Mouse (Mus musculus) liver, postnatal 0 days (tissue): ENCODE data around the gene Psd.

ENCODE experiments used
- CTCF ChIP-seq: sonication (generic); IDR thresholded peaks from 2 replicates; pipeline ENCODE4 v1.5.1; 2016; ENCODE audit warnings: antibody characterized with exemption, low read depth
- EP300 ChIP-seq: IDR thresholded peaks from 2 replicates; pipeline ENCODE4 v1.6.1; 2016; ENCODE audit warnings: antibody characterized with exemption, low read depth, mild to moderate bottlenecking

DNA sequence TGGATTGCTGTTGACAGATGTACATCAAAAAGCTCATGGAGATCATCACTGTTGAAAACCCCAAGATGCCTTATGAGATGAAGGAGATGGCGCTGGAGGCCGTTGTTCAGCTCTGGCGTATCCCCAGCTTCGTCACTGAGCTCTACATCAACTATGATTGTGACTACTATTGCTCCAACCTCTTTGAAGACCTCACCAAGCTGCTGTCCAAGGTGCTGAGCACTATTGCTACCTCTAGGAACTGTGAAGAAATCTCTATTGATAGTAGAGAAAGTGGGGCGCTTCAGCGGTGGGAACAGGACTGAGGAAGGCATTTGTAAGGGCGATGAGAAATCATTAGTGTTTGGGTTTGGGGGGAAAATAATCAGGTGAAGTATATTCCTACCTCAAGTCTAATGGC lies 62.2 kb downstream of the Psd start:
- TF ChIP-seq CTCF (no peak), EP300 (no peak)
